Mouse (Mus musculus) stomach, embryonic 15.5 days (tissue): ENCODE measurements around the gene Trpm5. TPM values are rescaled to one million over a fixed set of nuclear protein-coding genes. Genes with fewer than 3 reads are reported as not detected.
A peak's percentile ranks its signal among the peaks of the same experiment; 100 is the strongest.

ENCODE experiments used
- ATAC-seq: fragments of 200-750 bp; cut with Nextera tagmentation; 2 replicates; pipeline ENCODE4 v1.8.0; 2017; ENCODE audit warnings: low read depth, moderate number of reproducible peaks, moderate TSS enrichment; ENCODE audit not compliant: insufficient read depth, low FRiP score
- H3K27ac ChIP-seq: fragments of 300-500 bp; sonication (generic); 2 replicates; pipeline ENCODE4 v1.5.1; 2015; ENCODE audit warnings: mild to moderate bottlenecking, inconsistent platforms
- H3K27me3 ChIP-seq: fragments of 300-500 bp; sonication (generic); replicated peaks from 2 replicates; pipeline ENCODE4 v1.6.1; 2015; ENCODE audit warnings: inconsistent platforms
- H3K36me3 ChIP-seq: fragments of 300-500 bp; sonication (generic); 2 replicates; pipeline ENCODE4 v1.6.1; 2015; ENCODE audit warnings: inconsistent platforms
- H3K4me1 ChIP-seq: fragments of 300-500 bp; sonication (generic); 2 replicates; pipeline ENCODE4 v1.6.1; 2015; ENCODE audit warnings: inconsistent platforms
- H3K4me2 ChIP-seq: fragments of 300-500 bp; sonication (generic); 2 replicates; pipeline ENCODE4 v1.6.1; 2015; ENCODE audit warnings: mild to moderate bottlenecking, inconsistent platforms
- H3K4me3 ChIP-seq: fragments of 300-500 bp; sonication (generic); replicated peaks from 2 replicates; pipeline ENCODE4 v1.5.1; 2015; ENCODE audit warnings: inconsistent platforms
- H3K9ac ChIP-seq: fragments of 300-500 bp; sonication (generic); 2 replicates; pipeline ENCODE4 v1.6.1; 2015; ENCODE audit warnings: inconsistent platforms
- H3K9me3 ChIP-seq: fragments of 300-500 bp; sonication (generic); 2 replicates; pipeline ENCODE4 v1.6.1; 2016; ENCODE audit warnings: inconsistent platforms
- WGBS: fragments of 180-500 bp; shearing (Covaris S2); methylation state at CpG from one replicate; pipeline ENCODE4 v1.1.7; 2015; 5-methylcytosine and 5-hydroxymethylcytosine counted together
- polyA plus RNA-seq: library from polyadenylated mRNA; unstranded; fragments of >200 nt; fragmentation: Nextera tagmentation; extraction: Ambion mirVana; gene quantifications from 2 replicates; pipeline ENCODE4 v1.2.1, GENCODE M21; 2015

Gene Trpm5
- polyA plus RNA-seq, 1 experiment from 2014 or later = 14.1 TPM

GRCm38 (mm10) chr7:143070506-143071070 lies 23.9 kb downstream of the Trpm5 start:
- H3K4me3 ChIP-seq = peak overlapping the region; percentile 82
- peak overlapping the region; percentile 76 for H3K9ac ChIP-seq
- no peaks in the 10 kb centered on the region for H3K9me3 ChIP-seq
- peaks cover 27% of the 10 kb centered on the region for H3K36me3 ChIP-seq
- peaks cover 23% of the 10 kb centered on the region for H3K4me1 ChIP-seq
- H3K4me2 ChIP-seq = peak overlapping the region; percentile 91
- no peak for ATAC-seq
- peak overlapping the region; percentile 92; the same call in 1 of the 2 replicates for H3K27ac ChIP-seq
- no peaks in the 10 kb centered on the region for H3K27me3 ChIP-seq
- 85% methylated on average over 10 of the region's 10 CpGs for WGBS

DNA sequence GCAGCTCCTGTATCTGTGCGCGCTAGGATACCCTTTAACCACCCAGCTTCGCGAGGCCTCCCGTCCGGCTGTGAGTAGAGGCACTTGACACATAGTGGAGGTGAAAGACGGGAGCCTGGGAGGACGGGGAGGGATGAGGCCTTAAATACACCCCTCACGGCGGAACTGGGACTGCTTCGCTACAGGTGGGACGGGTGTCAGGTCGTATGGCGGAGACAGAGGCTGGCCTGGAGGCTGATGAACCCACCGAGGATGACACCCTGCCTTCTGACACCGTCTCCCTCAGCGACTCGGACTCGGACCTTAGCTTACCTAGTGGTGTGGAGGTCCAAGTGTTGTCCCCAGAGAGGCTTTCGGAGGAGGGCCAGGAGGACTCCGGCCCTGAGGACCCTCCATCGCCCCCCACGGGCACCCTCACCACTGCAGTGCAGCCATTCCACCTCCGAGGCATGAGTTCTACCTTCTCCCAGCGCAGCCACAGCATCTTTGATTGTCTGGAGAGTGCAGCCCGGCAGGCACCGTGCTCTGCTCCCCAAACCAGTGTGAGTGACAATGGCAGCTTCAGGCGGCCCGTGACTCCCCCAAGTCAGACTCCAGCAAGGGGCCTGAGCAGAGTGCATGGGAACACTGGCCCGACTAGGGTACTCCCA lies 24.6 kb downstream of the Trpm5 start:
- no peak for ATAC-seq
- Histone ChIP-seq H3K4me3 (peak overlapping the region; percentile 82), H3K9me3 (no peaks in the 10 kb centered on the region), H3K4me2 (peak overlapping the region; percentile 91), H3K27ac (peak overlapping the region; percentile 92), H3K9ac (peak overlapping the region; percentile 76), H3K27me3 (no peaks in the 10 kb centered on the region), H3K36me3 (peaks cover 34% of the 10 kb centered on the region), H3K4me1 (peaks cover 23% of the 10 kb centered on the region)
- 10% methylated on average over 30 of the region's 30 CpGs for WGBS

- Histone ChIP-seq H3K27me3 (no peaks in the 10 kb centered on the region), H3K27ac (peak within 1 kb of the TSS; percentile 95), H3K9ac (peak within 1 kb of the TSS; percentile 76), H3K4me1 (peaks cover 23% of the 10 kb centered on the region), H3K4me3 (peak within 1 kb of the TSS; percentile 82), H3K9me3 (no peaks in the 10 kb centered on the region), H3K36me3 (peaks cover 42% of the 10 kb centered on the region), H3K4me2 (peak within 1 kb of the TSS; percentile 91)
- peak; percentile 96 for ATAC-seq
- WGBS = under 1% methylated on average over 51 of the region's 51 CpGs
Observed at GRCm38 (mm10) chr7:143068882-143069591, 25.4 kb downstream of the Trpm5 start, which contains the start of gene Tssc4. TSS of gene Tssc4 (plus strand) at chr7:143069249.

- peaks cover 23% of the 10 kb centered on the region for H3K4me1 ChIP-seq
- peak overlapping the region; percentile 82 for H3K4me3 ChIP-seq
- no peak; the same call in 1 of the 2 replicates for ATAC-seq
- H3K9ac ChIP-seq = no peak overlapping the region
- no peaks in the 10 kb centered on the region for H3K9me3 ChIP-seq
- H3K36me3 ChIP-seq = peaks cover 49% of the 10 kb centered on the region
- H3K27me3 ChIP-seq = no peaks in the 10 kb centered on the region
- peak overlapping the region; percentile 95 for H3K27ac ChIP-seq
- WGBS = 50% methylated on average over 13 of the region's 13 CpGs
- peak overlapping the region; percentile 91 for H3K4me2 ChIP-seq
Observed at GRCm38 (mm10) chr7:143068316-143068881, 26.0 kb downstream of the Trpm5 start.

- Histone ChIP-seq H3K4me2 (no peak overlapping the region), H3K4me1 (peaks cover 23% of the 10 kb centered on the region), H3K9ac (no peak overlapping the region), H3K27ac (peak overlapping the region; percentile 95), H3K9me3 (no peaks in the 10 kb centered on the region), H3K36me3 (peaks cover 53% of the 10 kb centered on the region), H3K27me3 (no peaks in the 10 kb centered on the region), H3K4me3 (no peak overlapping the region)
- 68% methylated on average over 3 of the region's 3 CpGs for WGBS
- no peak for ATAC-seq
Observed at GRCm38 (mm10) chr7:143067897-143068296, 26.5 kb downstream of the Trpm5 start.

GRCm38 (mm10) chr7:143067469-143067868 lies 27.0 kb downstream of the Trpm5 start:
- no peak overlapping the region for H3K4me3 ChIP-seq
- H3K27me3 ChIP-seq = no peaks in the 10 kb centered on the region
- H3K4me2 ChIP-seq = no peak overlapping the region
- ATAC-seq = no peak
- no peak overlapping the region for H3K27ac ChIP-seq
- 55% methylated on average over 2 of the region's 2 CpGs for WGBS
- no peaks in the 10 kb centered on the region for H3K9me3 ChIP-seq
- no peak overlapping the region for H3K9ac ChIP-seq
- H3K36me3 ChIP-seq = peaks cover 57% of the 10 kb centered on the region
- H3K4me1 ChIP-seq = peaks cover 23% of the 10 kb centered on the region

DNA sequence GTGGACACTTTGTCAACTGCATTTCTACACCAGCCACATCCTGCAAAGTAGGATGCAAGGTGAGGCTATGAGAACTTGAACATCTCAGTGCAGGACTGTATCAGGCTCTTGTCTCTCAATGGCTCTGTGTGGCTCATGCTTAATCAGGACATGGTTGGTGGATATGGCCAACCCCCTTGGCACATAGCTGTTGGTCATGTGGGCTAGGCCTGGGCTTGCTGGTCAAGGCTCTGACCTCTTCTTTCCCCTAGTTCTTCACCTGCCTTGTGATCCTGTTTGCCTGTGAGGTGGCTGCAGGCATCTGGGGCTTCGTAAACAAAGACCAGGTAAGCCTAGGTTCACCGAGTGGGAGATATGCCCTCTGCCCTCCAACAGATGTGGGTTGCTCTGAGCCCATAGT lies 28.8 kb downstream of the Trpm5 start:
- Histone ChIP-seq H3K4me3 (no peak overlapping the region), H3K27ac (no peak overlapping the region), H3K4me2 (no peak overlapping the region), H3K36me3 (peaks cover 61% of the 10 kb centered on the region), H3K4me1 (peaks cover 19% of the 10 kb centered on the region), H3K27me3 (no peaks in the 10 kb centered on the region), H3K9me3 (no peaks in the 10 kb centered on the region), H3K9ac (no peak overlapping the region)
- WGBS = 91% methylated on average over 2 of the region's 2 CpGs
- no peak for ATAC-seq

DNA sequence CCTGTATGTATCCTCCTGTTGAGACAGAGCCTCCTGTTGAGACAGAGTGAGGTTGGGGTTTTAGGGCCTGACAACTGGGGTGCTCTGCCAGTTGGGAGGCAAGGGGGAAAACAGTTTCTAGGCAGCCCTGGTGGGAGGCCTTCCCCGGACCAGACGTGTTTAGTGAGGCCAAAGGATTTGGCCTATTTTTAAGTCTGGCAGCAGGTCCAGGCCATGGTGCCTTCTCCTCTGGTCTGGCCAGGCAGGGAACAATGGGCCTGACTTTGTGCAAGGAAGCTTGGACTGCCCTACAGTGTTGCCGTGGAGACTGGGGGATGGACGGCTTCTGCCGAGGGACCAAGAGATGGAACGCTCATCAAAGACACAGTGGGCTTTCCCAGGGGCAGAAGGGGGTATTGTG lies 30.2 kb downstream of the Trpm5 start:
- H3K27me3 ChIP-seq = no peaks in the 10 kb centered on the region
- peaks cover 61% of the 10 kb centered on the region for H3K36me3 ChIP-seq
- H3K4me2 ChIP-seq = no peak overlapping the region
- no peak for ATAC-seq
- WGBS = 73% methylated on average over 6 of the region's 6 CpGs
- no peak overlapping the region for H3K9ac ChIP-seq
- H3K27ac ChIP-seq = no peak overlapping the region
- no peak overlapping the region for H3K4me3 ChIP-seq
- peaks cover 15% of the 10 kb centered on the region for H3K4me1 ChIP-seq
- H3K9me3 ChIP-seq = no peaks in the 10 kb centered on the region

DNA sequence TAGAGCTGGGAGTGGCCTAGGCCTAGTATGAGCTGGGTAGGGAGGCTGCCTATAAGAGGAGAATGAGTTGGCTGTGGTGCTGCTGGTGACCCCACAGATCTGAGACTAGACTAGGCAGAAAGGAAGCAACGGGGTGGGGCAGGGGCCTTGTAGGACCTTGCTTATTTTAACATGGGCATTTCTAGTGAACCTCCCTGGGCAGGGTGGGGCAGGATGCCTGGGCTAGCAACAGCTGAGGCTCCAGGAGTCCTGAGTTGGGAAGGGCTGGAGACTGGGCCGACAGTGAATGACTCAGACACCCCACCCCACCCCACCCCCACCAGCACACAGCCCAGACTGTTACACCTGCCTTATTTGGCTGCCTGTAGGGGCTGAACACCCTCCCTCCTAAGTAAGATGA lies 31.7 kb downstream of the Trpm5 start:
- Histone ChIP-seq H3K4me3 (no peak overlapping the region), H3K27ac (no peak overlapping the region), H3K9me3 (no peaks in the 10 kb centered on the region), H3K9ac (no peak overlapping the region), H3K27me3 (no peaks in the 10 kb centered on the region), H3K4me2 (no peak overlapping the region), H3K36me3 (peaks cover 58% of the 10 kb centered on the region), H3K4me1 (peaks cover 19% of the 10 kb centered on the region)
- 0 out of 2 replicates have a peak, but pooled peaks have one; percentile 16 for ATAC-seq
- WGBS = 53% methylated on average over 2 of the region's 2 CpGs

DNA sequence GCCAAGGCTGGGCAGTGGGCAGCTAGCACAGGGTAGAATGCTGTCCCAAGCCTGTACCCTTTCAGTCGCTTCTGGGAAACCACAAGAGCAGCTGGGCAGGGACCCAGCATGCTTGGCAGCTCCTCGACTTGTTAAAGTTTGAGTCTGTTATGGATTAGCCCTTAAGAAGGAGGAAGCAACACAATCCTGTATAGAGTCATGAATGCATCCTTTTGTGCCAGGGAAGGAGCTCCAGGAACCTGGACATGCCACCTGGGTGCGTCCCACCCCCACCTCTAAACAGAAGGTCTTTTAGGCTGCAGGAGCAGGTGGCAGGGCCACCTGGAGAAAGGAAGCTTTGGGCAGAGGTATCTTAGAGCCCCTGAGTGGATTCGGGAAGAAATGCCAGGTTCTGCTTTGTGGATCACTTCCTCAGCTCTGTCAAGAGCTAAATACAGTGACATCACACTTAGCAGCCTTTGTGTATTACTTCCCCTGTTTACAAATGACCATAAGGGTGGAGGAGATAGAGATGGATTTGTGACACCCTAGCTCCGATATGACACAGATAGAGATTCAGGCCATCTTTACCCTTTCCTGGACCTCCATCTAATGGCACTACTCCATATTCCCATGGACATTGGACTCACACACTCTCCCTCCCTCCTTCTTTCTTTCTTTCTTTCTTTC lies 35.1 kb downstream of the Trpm5 start:
- Histone ChIP-seq H3K27ac (peak overlapping the region; percentile 73), H3K4me2 (no peak overlapping the region), H3K4me3 (no peak overlapping the region), H3K9me3 (no peaks in the 10 kb centered on the region), H3K27me3 (no peaks in the 10 kb centered on the region), H3K4me1 (peaks cover 52% of the 10 kb centered on the region), H3K9ac (no peak overlapping the region), H3K36me3 (peaks cover 25% of the 10 kb centered on the region)
- no peak for ATAC-seq
- WGBS = 57% methylated on average over 5 of the region's 5 CpGs

GRCm38 (mm10) chr7:143058221-143058697 lies 36.2 kb downstream of the Trpm5 start:
- H3K27ac ChIP-seq = peak overlapping the region; percentile 73
- no peaks in the 10 kb centered on the region for H3K9me3 ChIP-seq
- no peaks in the 10 kb centered on the region for H3K27me3 ChIP-seq
- H3K9ac ChIP-seq = no peak overlapping the region
- H3K4me1 ChIP-seq = peaks cover 58% of the 10 kb centered on the region
- H3K36me3 ChIP-seq = peaks cover 14% of the 10 kb centered on the region
- H3K4me2 ChIP-seq = peak overlapping the region; percentile 31; the same call in 1 of the 2 replicates
- no peak for ATAC-seq
- 50% methylated on average over 5 of the region's 5 CpGs for WGBS
- no peak overlapping the region for H3K4me3 ChIP-seq
